Mouse (Mus musculus) myocyte (in vitro differentiated cells): Measurements from ENCODE around the gene Milr1.
A peak's percentile ranks its signal among the peaks of the same experiment; 100 is the strongest.

ENCODE experiments used
- CEBPB ChIP-seq: IDR thresholded peaks from 2 replicates; pipeline ENCODE4 v1.6.1; 2011; ENCODE audit warnings: mild to moderate bottlenecking, moderate library complexity; ENCODE audit not compliant: poor library complexity, insufficient read depth, severe bottlenecking
- MAX ChIP-seq: IDR thresholded peaks from one replicate; pipeline ENCODE4 v1.6.1; 2011; ENCODE audit warnings: low read depth, mild to moderate bottlenecking, control low read depth
- MYOD1 ChIP-seq, 3 experiments: IDR thresholded peaks; one replicate each; pipeline ENCODE4 v1.6.1; 2011; ENCODE audit warnings: control low read depth in 2 of 3, low read depth in 2 of 3, mild to moderate bottlenecking in 2 of 3, moderate library complexity in 1 of 3; ENCODE audit not compliant: insufficient read length in 2 of 3, control insufficient read depth in 1 of 3
- MYOG ChIP-seq, 3 experiments: IDR thresholded peaks; one replicate each; pipeline ENCODE4 v1.6.1; 2011; ENCODE audit warnings: control low read depth in 2 of 3, low read depth in 2 of 3, mild to moderate bottlenecking in 2 of 3; ENCODE audit not compliant: insufficient read length in 2 of 3, control insufficient read depth in 1 of 3, insufficient read depth in 1 of 3
- POLR2A ChIP-seq: IDR thresholded peaks from one replicate; pipeline ENCODE4 v1.6.1; 2011; ENCODE audit warnings: low read depth, mild to moderate bottlenecking, control low read depth, moderate library complexity; ENCODE audit not compliant: insufficient read length
- SRF ChIP-seq: IDR thresholded peaks from one replicate; pipeline ENCODE4 v1.6.1; 2011; ENCODE audit warnings: low read depth; ENCODE audit not compliant: control insufficient read depth, insufficient read length

DNA sequence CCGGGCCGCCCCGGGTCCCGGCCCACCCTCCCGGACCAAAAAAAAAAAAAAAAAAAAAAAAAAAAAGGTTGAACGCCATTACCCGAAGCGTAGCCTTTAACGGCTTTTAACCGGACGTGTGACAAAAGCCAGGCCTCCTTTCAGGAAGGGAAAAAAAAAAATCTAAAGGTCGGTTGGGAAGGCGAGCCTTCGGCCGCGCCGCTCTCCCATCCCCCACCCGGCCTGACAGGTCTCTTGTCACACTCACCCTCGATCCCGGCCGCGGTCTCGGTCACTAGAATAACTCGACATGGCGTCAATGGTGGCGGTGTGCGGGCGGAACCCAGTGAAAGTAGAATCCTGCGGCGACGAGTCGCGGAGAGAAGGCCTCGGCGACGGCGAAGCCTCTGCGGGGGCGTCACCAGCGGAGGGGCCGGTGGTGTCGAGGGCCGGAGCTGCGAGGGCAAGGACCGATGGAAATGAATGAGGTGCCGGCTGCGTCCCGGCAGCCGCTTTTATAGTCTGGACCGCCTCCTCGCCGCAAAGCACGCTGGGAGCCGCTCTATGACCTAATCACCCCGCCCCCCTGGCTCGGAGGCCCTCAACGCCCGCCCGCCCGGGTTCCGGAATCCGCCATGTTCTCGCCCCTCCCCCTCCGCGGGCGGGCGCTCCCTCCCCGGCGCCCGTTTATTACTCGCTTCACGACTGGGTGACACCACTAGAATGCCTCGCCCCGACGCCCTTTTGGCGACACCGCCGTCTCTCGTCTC lies 37.2 kb downstream of the Milr1 start:
- peak; percentile 96 for TF ChIP-seq POLR2A
- no peak for TF ChIP-seq CEBPB
- peak in 1 of 3 experiments; percentile 7 for TF ChIP-seq MYOD1 (IDR thresholded peaks at IDR 0.05; ENCODE audit: control insufficient read depth in 1 of 3, insufficient read length in 2 of 3, low read depth in 2 of 3)
- no peak for TF ChIP-seq MAX
- TF ChIP-seq SRF: no peak
- TF ChIP-seq MYOG (IDR thresholded peaks at IDR 0.05; ENCODE audit: control insufficient read depth in 1 of 3, insufficient read depth in 1 of 3, insufficient read length in 2 of 3, low read depth in 2 of 3): peak in 1 of 3 experiments; percentile 31
